Mouse (Mus musculus) lung, postnatal 36 days (tissue): Measurements from ENCODE around the gene Trim16.
A peak's percentile ranks its signal among the peaks of the same experiment; 100 is the strongest.

Experiments used
- DNase-seq: peaks from one replicate; pipeline ENCODE4 v3.0.0; 2022; ENCODE audit warnings: mixed read lengths

The Trim16 gene

GRCm38 (mm10) chr11:62820059-62820541, at the start of gene Trim16:
Trim16 (plus strand) TSS chr11:62820231.
- peak; percentile 91 for DNase-seq

GRCm38 (mm10) chr11:62776510-62776909, 43.5 kb upstream of the Trim16 start:
- no peak for DNase-seq

- DNase-seq: peak; percentile 85
Measured at GRCm38 (mm10) chr11:62788935-62789616, 31.0 kb upstream of the Trim16 start, which contains the start of gene Zfp286. Zfp286 (minus strand) TSS chr11:62789462.

DNA sequence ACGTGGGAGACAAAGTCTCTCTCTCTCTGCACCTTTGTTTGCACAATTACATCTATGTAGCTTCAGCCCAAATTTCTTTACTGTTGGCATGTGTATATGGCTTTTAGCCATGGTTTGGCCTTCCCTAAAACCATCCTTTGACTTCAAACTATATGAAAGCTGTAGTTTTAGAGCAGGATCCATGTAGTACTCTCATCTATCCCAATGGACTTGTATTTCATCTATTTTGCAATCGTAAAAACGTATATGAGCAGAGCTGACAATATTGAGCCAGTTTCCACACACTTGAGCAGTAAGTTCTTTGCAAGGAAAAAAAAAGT, 30.5 kb upstream of the Trim16 start:
- DNase-seq: no peak

DNA sequence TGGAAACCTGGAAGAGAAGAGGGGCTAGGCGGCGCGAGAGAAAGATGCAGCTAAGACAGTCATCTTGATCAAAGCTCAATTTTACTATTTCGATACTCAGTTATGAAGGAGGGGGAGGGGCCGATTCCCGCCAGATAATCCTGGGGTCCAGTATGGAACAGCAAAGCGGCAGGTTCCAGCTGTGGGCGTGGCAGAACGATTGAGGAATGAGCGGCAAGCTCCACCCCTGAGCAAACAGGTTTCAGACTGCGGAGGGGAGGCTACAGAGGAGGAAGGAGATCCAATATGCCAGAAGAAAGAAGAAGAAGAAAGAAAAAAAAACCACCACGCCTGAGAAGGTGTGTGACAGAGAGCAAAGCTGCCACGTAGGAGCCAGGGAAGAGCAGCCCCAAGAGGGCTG, 15.9 kb upstream of the Trim16 start:
- no peak for DNase-seq

DNA sequence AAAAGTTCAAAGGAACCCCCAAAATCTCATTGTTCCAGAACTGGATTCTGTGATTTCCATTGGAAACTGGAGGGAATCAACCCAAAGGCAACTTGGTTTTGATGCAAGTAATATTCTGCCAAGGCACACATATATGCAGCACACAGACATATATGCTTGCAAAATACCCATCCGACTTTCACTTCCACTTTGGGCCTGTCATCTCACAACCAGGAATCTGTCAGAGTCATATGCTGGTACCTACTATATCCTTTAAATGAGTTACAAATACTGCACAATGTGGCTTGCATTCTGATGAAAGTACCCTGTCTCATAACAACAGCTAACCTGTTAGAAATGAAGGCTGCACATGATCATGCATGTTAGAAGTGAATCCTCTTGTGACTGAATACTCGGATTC, 12.1 kb upstream of the Trim16 start:
- no peak for DNase-seq

DNA sequence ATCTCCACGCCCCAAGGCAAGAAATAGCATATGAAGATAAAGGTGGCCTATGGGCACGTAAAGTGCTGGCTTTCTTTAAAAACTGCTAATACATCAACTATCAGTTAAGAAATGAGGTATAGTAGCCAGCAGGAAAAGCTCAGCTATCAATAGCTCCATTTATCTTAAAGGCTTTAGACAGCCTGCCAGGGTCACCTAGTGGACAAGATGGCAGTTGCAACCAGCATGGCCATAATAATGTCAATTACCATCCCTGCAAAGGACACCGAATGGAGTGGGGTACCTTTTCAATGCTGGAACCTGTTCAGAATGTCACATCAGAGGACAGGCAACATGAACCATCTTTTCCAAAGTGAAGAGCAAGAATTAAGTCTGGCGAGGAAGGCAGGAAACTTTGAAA, 10.8 kb upstream of the Trim16 start:
- peak; percentile 50 for DNase-seq

- no peak for DNase-seq
Measured at GRCm38 (mm10) chr11:62812268-62812667, 7.8 kb upstream of the Trim16 start.

DNA sequence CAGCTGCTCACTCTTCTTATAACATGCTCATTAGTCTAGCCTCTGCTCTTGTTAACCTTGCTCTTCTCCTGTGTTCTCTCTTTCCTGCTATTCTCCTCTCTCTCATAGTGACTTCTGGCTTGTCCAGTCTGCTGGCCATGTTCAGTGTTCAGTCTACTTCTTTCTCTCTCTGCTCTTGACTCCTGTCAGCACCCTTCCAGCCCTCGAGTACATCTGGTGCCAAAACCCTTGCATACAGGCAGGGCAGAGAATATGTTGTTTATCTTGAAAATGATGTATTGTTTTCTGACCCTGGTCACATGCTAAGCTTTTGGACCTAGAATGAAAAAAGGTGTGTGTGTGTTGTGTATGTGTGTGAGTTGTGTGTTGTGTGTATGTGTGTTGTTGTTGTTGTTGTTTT, 6.5 kb upstream of the Trim16 start:
- DNase-seq: no peak

DNA sequence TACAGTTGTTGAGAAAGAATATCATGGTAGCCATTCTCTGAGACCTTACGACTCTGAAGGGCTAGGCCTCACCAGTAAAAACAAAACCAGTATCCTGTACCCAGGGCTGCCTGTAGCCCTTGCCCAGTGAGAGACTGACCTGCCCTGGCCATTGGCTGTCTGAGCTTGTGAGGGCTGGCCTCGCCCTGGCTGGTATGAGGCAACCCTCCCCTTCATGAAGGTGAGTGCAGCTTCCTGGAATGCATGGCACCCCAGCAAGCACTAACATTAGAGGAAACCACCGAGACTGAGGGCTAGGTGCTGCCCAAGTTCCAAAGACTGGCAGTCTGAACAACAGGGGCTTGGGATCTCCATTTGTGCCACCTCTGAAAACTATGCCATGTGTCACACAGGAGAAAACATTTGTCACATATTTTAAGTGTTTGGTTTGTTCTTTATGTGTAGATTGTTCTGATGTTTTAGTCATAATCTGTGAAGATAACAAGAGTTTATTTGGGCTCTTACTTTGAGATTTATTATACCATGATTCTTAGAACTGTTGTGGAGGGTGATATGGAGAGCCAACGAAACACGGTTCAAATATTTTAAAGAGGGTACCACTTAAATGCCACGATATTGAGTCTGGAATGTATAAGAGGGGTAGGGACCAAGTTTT, 5.9 kb upstream of the Trim16 start:
- DNase-seq: peak; percentile 81

GRCm38 (mm10) chr11:62814625-62815024, 5.4 kb upstream of the Trim16 start:
- peak; percentile 33 for DNase-seq

DNA sequence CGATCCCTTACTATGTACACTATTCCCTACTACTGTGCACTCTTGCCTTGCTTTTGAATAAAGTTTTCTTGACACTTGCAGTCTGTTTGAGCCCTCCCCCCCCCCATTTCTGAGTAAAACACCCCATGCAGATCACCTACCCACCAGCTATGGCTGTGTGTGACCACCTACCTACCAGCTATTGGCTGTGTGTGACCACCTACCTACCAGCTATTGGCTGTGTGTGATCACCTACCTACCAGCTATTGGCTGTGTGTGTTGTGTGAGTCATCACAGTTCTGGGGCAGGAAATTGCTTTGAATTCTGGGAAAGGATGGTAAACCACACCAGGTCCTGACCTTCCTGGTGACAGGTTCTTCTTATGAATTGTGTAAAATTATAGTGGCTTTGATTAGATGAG, 4.6 kb upstream of the Trim16 start:
- no peak for DNase-seq

DNA sequence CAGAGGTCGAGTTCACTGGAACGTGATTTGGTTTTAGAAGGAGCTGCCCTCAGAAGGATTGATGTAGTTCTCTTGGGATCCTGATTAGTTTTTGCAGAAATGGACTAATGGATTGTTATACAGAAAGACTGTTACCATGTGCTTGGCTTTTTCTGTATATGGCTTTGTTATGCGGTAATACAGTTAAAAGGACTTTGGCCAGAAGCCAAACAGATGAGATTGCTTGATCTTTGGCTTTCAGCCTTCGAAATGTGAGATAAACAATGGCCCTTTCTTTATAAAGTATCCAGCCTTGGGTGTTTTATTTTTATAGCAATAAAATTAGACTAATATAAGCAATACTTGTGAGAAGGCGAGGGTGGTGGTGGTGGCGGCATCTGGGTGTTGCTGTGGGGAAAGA, 3.4 kb upstream of the Trim16 start:
- DNase-seq: no peak

GRCm38 (mm10) chr11:62819059-62819686, 858 bp upstream of the Trim16 start:
- no peak for DNase-seq

GRCm38 (mm10) chr11:62820661-62821437, 818 bp downstream of the Trim16 start:
- peak; percentile 49 for DNase-seq

DNA sequence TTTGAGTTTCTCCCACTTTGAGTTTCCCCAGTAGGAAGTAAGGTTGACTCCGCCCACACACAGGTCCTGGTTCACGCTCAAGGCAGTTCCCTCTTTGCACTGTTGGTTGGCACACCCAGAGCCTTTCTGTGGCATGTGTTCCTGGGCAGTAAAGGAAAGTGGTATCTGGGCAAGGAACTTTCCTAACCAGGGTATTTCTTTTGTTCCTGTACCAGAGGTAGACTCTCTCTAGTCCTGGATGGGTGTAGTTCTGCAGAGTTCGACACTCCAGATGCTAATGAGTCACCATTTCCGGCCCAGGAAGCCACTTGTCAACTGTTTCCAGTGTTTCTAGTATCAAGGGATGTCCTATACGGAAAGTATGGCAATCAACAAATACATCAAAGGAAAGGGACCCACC, 1.9 kb downstream of the Trim16 start:
- peak; percentile 81 for DNase-seq

- peak; percentile 29 for DNase-seq
Measured at GRCm38 (mm10) chr11:62824211-62824610, 4.2 kb downstream of the Trim16 start.

- DNase-seq: peak; percentile 48
Measured at GRCm38 (mm10) chr11:62825222-62826105, 5.4 kb downstream of the Trim16 start.

DNA sequence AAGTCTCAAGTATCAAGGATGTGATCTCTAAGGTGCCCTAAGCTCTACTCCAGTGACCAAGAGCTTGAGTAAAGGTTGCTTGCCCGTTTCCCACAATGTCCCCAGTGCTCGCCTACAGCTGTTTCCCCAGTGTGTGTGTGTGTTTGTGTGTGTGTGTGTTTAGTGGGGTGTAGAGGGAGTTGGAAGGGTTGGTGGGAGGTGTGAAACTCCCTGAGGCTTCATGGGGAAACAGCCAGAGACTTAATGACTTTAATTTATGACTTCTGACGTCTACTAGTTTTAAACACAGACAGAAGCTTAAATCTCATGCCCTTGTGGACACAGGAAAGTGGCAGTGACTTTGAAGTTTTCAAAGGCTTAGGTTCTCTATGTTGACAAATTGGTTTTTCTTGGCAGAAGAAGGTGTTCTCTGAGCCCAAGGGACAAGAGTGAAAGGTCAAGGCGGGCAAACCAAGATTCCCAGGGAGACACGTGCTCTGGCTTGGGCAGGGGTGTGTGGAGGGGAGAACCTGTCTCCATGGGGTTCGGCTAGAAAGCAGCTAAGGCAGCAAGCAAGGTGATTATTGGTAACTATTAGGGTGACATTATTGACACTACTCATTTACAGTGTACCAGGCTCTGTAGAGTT, 6.2 kb downstream of the Trim16 start:
- peak; percentile 56 for DNase-seq

GRCm38 (mm10) chr11:62827135-62827534, 7.1 kb downstream of the Trim16 start:
- no peak for DNase-seq

DNA sequence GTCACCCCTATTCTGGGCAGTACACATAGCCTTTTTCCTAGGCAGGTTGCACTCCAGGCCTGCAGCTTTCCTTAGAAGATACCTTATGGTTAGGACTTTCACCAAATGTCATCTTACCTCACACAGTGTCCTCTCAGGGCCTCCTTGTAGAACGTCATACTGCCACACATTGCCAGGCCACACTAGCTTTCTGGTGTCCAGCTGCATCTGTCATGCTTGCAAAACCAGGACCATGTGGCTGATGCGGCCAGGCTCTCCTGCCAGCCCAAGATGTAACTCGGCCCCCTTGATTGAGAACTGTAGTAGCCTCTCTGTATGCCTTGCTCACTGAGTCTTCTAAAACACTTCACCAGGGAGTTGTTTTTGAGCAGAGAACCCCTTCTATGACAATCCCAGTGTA, 7.9 kb downstream of the Trim16 start:
- no peak for DNase-seq

DNA sequence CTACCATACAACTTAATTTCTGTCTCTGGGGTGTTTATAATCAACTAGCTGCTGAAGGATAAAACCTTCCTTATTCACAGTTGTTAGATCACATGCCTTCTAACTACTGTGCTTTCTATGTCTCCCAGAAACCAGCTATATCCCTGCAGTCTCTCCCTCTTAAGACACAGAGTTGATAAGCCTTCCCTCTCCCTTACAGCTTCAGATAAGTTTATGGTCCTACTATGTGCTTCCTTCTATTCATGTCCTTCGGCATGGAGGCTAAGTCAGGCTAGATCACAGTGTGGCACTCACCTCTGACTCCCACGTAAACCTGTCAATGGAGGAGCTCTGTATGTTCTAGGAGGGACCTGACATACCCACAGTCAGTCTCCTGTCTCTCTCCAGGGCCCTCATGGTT, 10.4 kb downstream of the Trim16 start:
- no peak for DNase-seq
